Mouse (Mus musculus) lung, embryonic 16.5 days (tissue): ENCODE measurements around the gene Paip2b. TPM values are rescaled to one million over a fixed set of nuclear protein-coding genes. Genes with fewer than 3 reads are reported as not detected.
"Not testable (repeated sequence)": the region's sequence is repeated elsewhere in the genome, so short reads cannot be mapped to it uniquely, and the experiment has no call there.

Experiments used
- ATAC-seq: fragments of 200-750 bp; cut with Nextera tagmentation; 2 replicates; pipeline ENCODE4 v1.8.0; 2017; ENCODE audit warnings: low read depth, mild to moderate bottlenecking, moderate library complexity
- H3K27ac ChIP-seq: fragments of 300-500 bp; sonication (generic); 2 replicates; pipeline ENCODE4 v1.5.1; 2014; ENCODE audit warnings: mild to moderate bottlenecking, control low read depth, low read length
- H3K27me3 ChIP-seq: fragments of 300-500 bp; sonication (generic); 2 replicates; pipeline ENCODE4 v1.6.1; 2014; ENCODE audit warnings: low read depth, low read length, mixed read lengths; ENCODE audit not compliant: control insufficient read depth, insufficient read depth
- H3K36me3 ChIP-seq: fragments of 300-500 bp; sonication (generic); 2 replicates; pipeline ENCODE4 v1.6.1; 2014; ENCODE audit warnings: low read length; ENCODE audit not compliant: control insufficient read depth, insufficient read depth
- H3K4me1 ChIP-seq: fragments of 300-500 bp; sonication (generic); replicated peaks from 2 replicates; pipeline ENCODE4 v1.6.1; 2014; ENCODE audit warnings: low read length, mixed read lengths; ENCODE audit not compliant: control insufficient read depth, insufficient read depth
- H3K4me2 ChIP-seq: fragments of 300-500 bp; sonication (generic); 2 replicates; pipeline ENCODE4 v1.6.1; 2014; ENCODE audit warnings: low read depth, low read length, control low read depth
- H3K4me3 ChIP-seq: fragments of 300-500 bp; sonication (generic); 2 replicates; pipeline ENCODE4 v1.5.1; 2014; ENCODE audit warnings: mild to moderate bottlenecking, low read length, control low read depth
- H3K9ac ChIP-seq: fragments of 300-500 bp; sonication (generic); 2 replicates; pipeline ENCODE4 v1.6.1; 2014; ENCODE audit warnings: low read length, control low read depth
- H3K9me3 ChIP-seq: fragments of 300-500 bp; sonication (generic); 2 replicates; pipeline ENCODE4 v1.6.1; 2016; ENCODE audit warnings: low read length; ENCODE audit not compliant: control insufficient read depth
- WGBS: fragments of 180-500 bp; shearing (Covaris S2); extraction: QIAGEN DNeasy Blood & Tissue Kit; methylation state at CpG from one replicate; pipeline ENCODE4 v1.1.7; 2014; 5-methylcytosine and 5-hydroxymethylcytosine counted together
- polyA plus RNA-seq: library from polyadenylated mRNA; unstranded; fragments of >200 nt; fragmentation: Nextera tagmentation; extraction: Ambion mirVana; gene quantifications from 2 replicates; pipeline ENCODE4 v1.2.1, GENCODE M21; 2015

The Paip2b gene
- polyA plus RNA-seq, 1 experiment from 2014 or later, result 18.2 TPM

- Histone ChIP-seq H3K4me2 (no peak overlapping the region), H3K27me3 (no peaks in the 10 kb centered on the region), H3K4me3 (no peak overlapping the region), H3K27ac (no peak overlapping the region), H3K4me1 (0 out of 2 replicates have a peak, but pooled peaks cover 3% of the 10 kb centered on the region), H3K9me3 (peaks cover 8% of the 10 kb centered on the region; the same call in 1 of the 2 replicates), H3K36me3 (peaks cover 8% of the 10 kb centered on the region; the same call in 1 of the 2 replicates), H3K9ac (no peak overlapping the region)
- ATAC-seq, result no peak
- 79% methylated on average over 1 of the region's 1 CpGs for WGBS
Observed at GRCm38 (mm10) chr6:83818996-83819395, 12.5 kb downstream of the Paip2b start.

GRCm38 (mm10) chr6:83815801-83816200 lies 15.7 kb downstream of the Paip2b start:
- H3K4me2 ChIP-seq, result no peak overlapping the region
- peaks cover 13% of the 10 kb centered on the region; the same call in 1 of the 2 replicates for H3K36me3 ChIP-seq
- H3K9me3 ChIP-seq, result peaks cover 8% of the 10 kb centered on the region; the same call in 1 of the 2 replicates
- H3K27ac ChIP-seq, result no peak overlapping the region
- 93% methylated on average over 3 of the region's 3 CpGs for WGBS
- no peaks in the 10 kb centered on the region for H3K4me1 ChIP-seq
- no peak overlapping the region for H3K4me3 ChIP-seq
- no peak for ATAC-seq
- H3K27me3 ChIP-seq, result no peaks in the 10 kb centered on the region
- no peak overlapping the region for H3K9ac ChIP-seq

- Histone ChIP-seq H3K4me2 (no peak overlapping the region), H3K36me3 (peaks cover 39% of the 10 kb centered on the region), H3K27ac (no peak overlapping the region), H3K4me3 (no peak overlapping the region), H3K9me3 (no peaks in the 10 kb centered on the region), H3K4me1 (peaks cover under 1% of the 10 kb centered on the region; the same call in 1 of the 2 replicates), H3K27me3 (no peaks in the 10 kb centered on the region), H3K9ac (no peak overlapping the region)
- WGBS, result 88% methylated on average over 3 of the region's 3 CpGs
- no peak for ATAC-seq
Observed at GRCm38 (mm10) chr6:83802846-83803245, 28.7 kb downstream of the Paip2b start.

- H3K36me3 ChIP-seq, result peaks cover 34% of the 10 kb centered on the region
- H3K27me3 ChIP-seq, result no peaks in the 10 kb centered on the region
- H3K4me1 ChIP-seq, result peaks cover 4% of the 10 kb centered on the region; the same call in 1 of the 2 replicates
- 89% methylated on average over 5 of the region's 5 CpGs for WGBS
- no peak overlapping the region for H3K4me3 ChIP-seq
- H3K4me2 ChIP-seq, result no peak overlapping the region
- no peak for ATAC-seq
- H3K9ac ChIP-seq, result no peak overlapping the region
- no peak overlapping the region for H3K27ac ChIP-seq
- no peaks in the 10 kb centered on the region for H3K9me3 ChIP-seq
Observed at GRCm38 (mm10) chr6:83802033-83802432, 29.5 kb downstream of the Paip2b start.

GRCm38 (mm10) chr6:83796686-83797085 lies 34.9 kb downstream of the Paip2b start:
- no peaks in the 10 kb centered on the region for H3K27me3 ChIP-seq
- H3K4me1 ChIP-seq, result peaks cover 9% of the 10 kb centered on the region; the same call in 1 of the 2 replicates
- no peaks in the 10 kb centered on the region for H3K9me3 ChIP-seq
- no peak overlapping the region for H3K4me2 ChIP-seq
- no peak for ATAC-seq
- no peak overlapping the region for H3K4me3 ChIP-seq
- H3K9ac ChIP-seq, result no peak overlapping the region
- peaks cover 22% of the 10 kb centered on the region for H3K36me3 ChIP-seq
- 45% methylated on average over 3 of the region's 3 CpGs for WGBS
- H3K27ac ChIP-seq, result no peak overlapping the region

- H3K4me2 ChIP-seq, result peak overlapping the region; percentile 69
- H3K9me3 ChIP-seq, result no peaks in the 10 kb centered on the region
- H3K27ac ChIP-seq, result peak overlapping the region; percentile 98
- peaks cover 9% of the 10 kb centered on the region; the same call in 1 of the 2 replicates for H3K4me1 ChIP-seq
- H3K36me3 ChIP-seq, result peaks cover 12% of the 10 kb centered on the region
- 4% methylated on average over 13 of the region's 13 CpGs for WGBS
- H3K9ac ChIP-seq, result peak overlapping the region; percentile 91
- peak overlapping the region; percentile 84 for H3K4me3 ChIP-seq
- no peaks in the 10 kb centered on the region for H3K27me3 ChIP-seq
- peak; percentile 34 for ATAC-seq
Observed at GRCm38 (mm10) chr6:83795492-83795900, 36.0 kb downstream of the Paip2b start.

- H3K9me3 ChIP-seq, result no peaks in the 10 kb centered on the region
- peaks cover 7% of the 10 kb centered on the region for H3K36me3 ChIP-seq
- peak within 1 kb of the TSS; percentile 91 for H3K9ac ChIP-seq
- peaks cover 9% of the 10 kb centered on the region; the same call in 1 of the 2 replicates for H3K4me1 ChIP-seq
- ATAC-seq, result peak; percentile 97
- H3K4me2 ChIP-seq, result peak within 1 kb of the TSS; percentile 69
- 0% methylated on average over 43 of the region's 43 CpGs for WGBS
- peak within 1 kb of the TSS; percentile 84 for H3K4me3 ChIP-seq
- peak within 1 kb of the TSS; percentile 98 for H3K27ac ChIP-seq
- no peaks in the 10 kb centered on the region for H3K27me3 ChIP-seq
Observed at GRCm38 (mm10) chr6:83794760-83795296, 36.7 kb downstream of the Paip2b start, which contains the start of gene Nagk. Nagk (plus strand) TSS chr6:83794982.

- Histone ChIP-seq H3K4me3 (no peak overlapping the region), H3K9me3 (no peaks in the 10 kb centered on the region), H3K9ac (no peak overlapping the region), H3K4me2 (no peak overlapping the region), H3K4me1 (peaks cover 5% of the 10 kb centered on the region; the same call in 1 of the 2 replicates), H3K27me3 (no peaks in the 10 kb centered on the region), H3K27ac (no peak overlapping the region), H3K36me3 (no peaks in the 10 kb centered on the region)
- 49% methylated on average over 4 of the region's 4 CpGs for whole genome bisulfite sequencing
- no peak for ATAC-seq
Observed at GRCm38 (mm10) chr6:83791251-83791890, 40.2 kb downstream of the Paip2b start.

GRCm38 (mm10) chr6:83790533-83790932 lies 41.0 kb downstream of the Paip2b start:
- not testable (repeated sequence) for H3K4me3 ChIP-seq, H3K4me2 ChIP-seq, H3K9ac ChIP-seq, ATAC-seq, H3K27ac ChIP-seq, H3K36me3 ChIP-seq, H3K4me1 ChIP-seq, H3K27me3 ChIP-seq, H3K9me3 ChIP-seq
- WGBS, result 84% methylated on average over 5 of the region's 5 CpGs
